Mouse (Mus musculus) ES-Bruce4 (cell line): ENCODE results near the gene Mtg1. TPM values are rescaled to one million over a fixed set of nuclear protein-coding genes. Genes with fewer than 3 reads are reported as not detected.

Experiments used
- H3K27ac ChIP-seq: 2 replicates; pipeline ENCODE4 v1.5.1; 2012; ENCODE audit warnings: low read length, inconsistent platforms; ENCODE audit not compliant: insufficient read depth
- H3K27me3 ChIP-seq: 2 replicates; pipeline ENCODE4 v1.6.1; 2012; ENCODE audit warnings: mild to moderate bottlenecking, low read length, inconsistent platforms; ENCODE audit not compliant: control insufficient read depth, poor library complexity, insufficient read depth, severe bottlenecking
- H3K36me3 ChIP-seq: 2 replicates; pipeline ENCODE4 v1.6.1; 2012; ENCODE audit warnings: inconsistent platforms, mild to moderate bottlenecking, low read length, moderate library complexity; ENCODE audit not compliant: control insufficient read depth, poor library complexity, insufficient read depth, severe bottlenecking
- H3K4me1 ChIP-seq: one replicate; pipeline ENCODE4 v1.8.1; 2011; ENCODE audit warnings: low read length; ENCODE audit not compliant: control insufficient read depth, insufficient read depth
- H3K4me3 ChIP-seq: 2 replicates; pipeline ENCODE4 v1.5.1; 2011; ENCODE audit warnings: low read depth, mild to moderate bottlenecking, low read length
- H3K9ac ChIP-seq: 2 replicates; pipeline ENCODE4 v1.6.1; 2012; ENCODE audit warnings: low read depth, mild to moderate bottlenecking, inconsistent platforms; ENCODE audit not compliant: poor library complexity, severe bottlenecking
- H3K9me3 ChIP-seq: replicated peaks from 2 replicates; pipeline ENCODE4 v1.6.1; 2012; ENCODE audit warnings: mild to moderate bottlenecking, low read length, inconsistent platforms; ENCODE audit not compliant: control insufficient read depth, poor library complexity, insufficient read depth, severe bottlenecking
- CTCF ChIP-seq: IDR thresholded peaks from one replicate; pipeline ENCODE4 v1.8.1; 2011; ENCODE audit warnings: low read depth, low read length
- EP300 ChIP-seq: IDR thresholded peaks from 2 replicates; pipeline ENCODE4 v1.6.1; 2011; ENCODE audit warnings: low read depth, low read length; ENCODE audit not compliant: insufficient read depth
- POLR2A ChIP-seq: IDR thresholded peaks from one replicate; pipeline ENCODE4 v1.8.1; 2011; ENCODE audit warnings: low read length; ENCODE audit not compliant: insufficient read depth
- polyA plus RNA-seq: library from polyadenylated mRNA; stranded (reverse); fragments of >200 nt; gene quantifications from 2 replicates; pipeline ENCODE4 v1.2.4, GENCODE M21; 2011; ENCODE audit warnings: low read depth; ENCODE audit not compliant: missing spikeins, insufficient read depth, insufficient read length

The Mtg1 gene
- polyA plus RNA-seq, 1 experiment = 44.0 TPM

GRCm38 (mm10) chr7:140188391-140189328 is 51.3 kb downstream of the Mtg1 start:
- no peak overlapping the region for H3K27ac ChIP-seq

GRCm38 (mm10) chr7:140190435-140190834 is 53.1 kb downstream of the Mtg1 start:
- H3K27ac ChIP-seq = no peak overlapping the region
- H3K36me3 ChIP-seq = no peaks in the 10 kb centered on the region
- no peak overlapping the region for H3K9ac ChIP-seq
- H3K4me1 ChIP-seq = no peaks in the 10 kb centered on the region
- no peak overlapping the region for H3K4me3 ChIP-seq
- H3K27me3 ChIP-seq = no peaks in the 10 kb centered on the region
- H3K9me3 ChIP-seq = no peaks in the 10 kb centered on the region
- TF ChIP-seq EP300 = no peak
- no peak for TF ChIP-seq POLR2A
- no peak for TF ChIP-seq CTCF

More at GRCm38 (mm10) chr7:140188391-140189328, 51.3 kb downstream of the Mtg1 start:
- TF ChIP-seq EP300 (no peak), CTCF (peak; percentile 3)
- Histone ChIP-seq H3K27me3 (no peaks in the 10 kb centered on the region), H3K9me3 (no peaks in the 10 kb centered on the region), H3K4me1 (no peaks in the 10 kb centered on the region), H3K4me3 (no peak overlapping the region), H3K36me3 (no peaks in the 10 kb centered on the region), H3K9ac (no peak overlapping the region)

GRCm38 (mm10) chr7:140192445-140192844 is 55.1 kb downstream of the Mtg1 start:
- no peaks in the 10 kb centered on the region for H3K9me3 ChIP-seq
- no peaks in the 10 kb centered on the region for H3K36me3 ChIP-seq
- H3K4me1 ChIP-seq = no peaks in the 10 kb centered on the region
- no peak overlapping the region for H3K4me3 ChIP-seq
- no peaks in the 10 kb centered on the region for H3K27me3 ChIP-seq
- no peak overlapping the region for H3K27ac ChIP-seq
- H3K9ac ChIP-seq = no peak overlapping the region
- TF ChIP-seq POLR2A (no peak), EP300 (0 out of 2 replicates have a peak, but pooled peaks have one; percentile 21), CTCF (no peak)

- Histone ChIP-seq H3K27ac (no peak overlapping the region), H3K9me3 (no peaks in the 10 kb centered on the region), H3K9ac (no peak overlapping the region), H3K27me3 (no peaks in the 10 kb centered on the region), H3K36me3 (no peaks in the 10 kb centered on the region), H3K4me3 (no peak overlapping the region), H3K4me1 (no peaks in the 10 kb centered on the region)
- TF ChIP-seq CTCF = no peak
- TF ChIP-seq EP300 = no peak; the same call in 1 of the 2 replicates
- TF ChIP-seq POLR2A = no peak
Measured at GRCm38 (mm10) chr7:140192851-140193250, 55.5 kb downstream of the Mtg1 start.

- Histone ChIP-seq H3K4me3 (no peak overlapping the region), H3K9me3 (no peaks in the 10 kb centered on the region), H3K9ac (no peak overlapping the region), H3K4me1 (no peaks in the 10 kb centered on the region), H3K36me3 (no peaks in the 10 kb centered on the region), H3K27ac (no peak overlapping the region), H3K27me3 (no peaks in the 10 kb centered on the region)
- TF ChIP-seq EP300 = no peak
- no peak for TF ChIP-seq CTCF
- no peak for TF ChIP-seq POLR2A
Measured at GRCm38 (mm10) chr7:140194031-140194430, 56.7 kb downstream of the Mtg1 start.

GRCm38 (mm10) chr7:140196002-140196401 is 58.6 kb downstream of the Mtg1 start:
- no peak overlapping the region for H3K4me3 ChIP-seq
- H3K36me3 ChIP-seq = no peaks in the 10 kb centered on the region
- no peaks in the 10 kb centered on the region for H3K4me1 ChIP-seq
- H3K27me3 ChIP-seq = no peaks in the 10 kb centered on the region
- H3K9me3 ChIP-seq = no peaks in the 10 kb centered on the region
- H3K27ac ChIP-seq = no peak overlapping the region
- no peak for TF ChIP-seq POLR2A
- TF ChIP-seq CTCF = no peak
- TF ChIP-seq EP300 = no peak
- H3K9ac ChIP-seq = no peak overlapping the region

Other genes with a start within 250 kb of the Mtg1 start
- 5.4 and 5.6 TPM in 2 replicates for gene Kndc1, start 242.9 kb upstream of the Mtg1 start, polyA plus RNA-seq
- 244 and 276 TPM in 2 replicates for gene Utf1, start 193.8 kb upstream of the Mtg1 start, polyA plus RNA-seq
- 3.6 and 3.9 TPM in 2 replicates for gene 6430531B16Rik, start 158.8 kb upstream of the Mtg1 start, polyA plus RNA-seq
- 9.2 and 10.6 TPM in 2 replicates for gene Adam8, start 145.0 kb upstream of the Mtg1 start, polyA plus RNA-seq
- gene Zfp511, start 101.2 kb upstream of the Mtg1 start, polyA plus RNA-seq = 22.3 and 25.4 TPM in 2 replicates
- gene Tubgcp2, start 100.9 kb upstream of the Mtg1 start, polyA plus RNA-seq = 36.3 and 38.3 TPM in 2 replicates
- gene Msx3, start 88.5 kb upstream of the Mtg1 start, polyA plus RNA-seq = not detected in 2 replicates
- gene Caly, start 55.0 kb upstream of the Mtg1 start, polyA plus RNA-seq = 0.84 and 0.91 TPM in 2 replicates
- not detected in 2 replicates for gene Prap1, start 44.2 kb upstream of the Mtg1 start, polyA plus RNA-seq
- 24.1 and 30.6 TPM in 2 replicates for gene Fuom, start 35.1 kb upstream of the Mtg1 start, polyA plus RNA-seq
- 19.6 and 21.4 TPM in 2 replicates for gene Paox, start 21.8 kb upstream of the Mtg1 start, polyA plus RNA-seq
- gene Echs1, start 21.1 kb upstream of the Mtg1 start, polyA plus RNA-seq = 107 and 109 TPM in 2 replicates
- 0.24 TPM in 1 of 2 replicates, not detected in the other for gene Sprn, start 17.3 kb downstream of the Mtg1 start, polyA plus RNA-seq
- gene Olfr522, start 27.2 kb downstream of the Mtg1 start, polyA plus RNA-seq = not detected in 2 replicates
- not detected in 2 replicates for gene Olfr523, start 35.7 kb downstream of the Mtg1 start, polyA plus RNA-seq
- not detected in 2 replicates for gene Olfr524, start 68.4 kb downstream of the Mtg1 start, polyA plus RNA-seq
- not detected in 2 replicates for gene Cd163l1, start 80.7 kb downstream of the Mtg1 start, polyA plus RNA-seq
- not detected in 2 replicates for gene 5830411N06Rik, start 109.7 kb downstream of the Mtg1 start, polyA plus RNA-seq
- not detected in 2 replicates for gene Olfr525, start 183.3 kb downstream of the Mtg1 start, polyA plus RNA-seq
- not detected in 2 replicates for gene Olfr527, start 196.5 kb downstream of the Mtg1 start, polyA plus RNA-seq
- gene Olfr60, start 224.1 kb downstream of the Mtg1 start, polyA plus RNA-seq = not detected in 2 replicates
- gene Olfr530, start 238.8 kb downstream of the Mtg1 start, polyA plus RNA-seq = not detected in 2 replicates